Mouse (Mus musculus): ENCODE data around the gene Saxo2.

Saxo2 gene

DNA sequence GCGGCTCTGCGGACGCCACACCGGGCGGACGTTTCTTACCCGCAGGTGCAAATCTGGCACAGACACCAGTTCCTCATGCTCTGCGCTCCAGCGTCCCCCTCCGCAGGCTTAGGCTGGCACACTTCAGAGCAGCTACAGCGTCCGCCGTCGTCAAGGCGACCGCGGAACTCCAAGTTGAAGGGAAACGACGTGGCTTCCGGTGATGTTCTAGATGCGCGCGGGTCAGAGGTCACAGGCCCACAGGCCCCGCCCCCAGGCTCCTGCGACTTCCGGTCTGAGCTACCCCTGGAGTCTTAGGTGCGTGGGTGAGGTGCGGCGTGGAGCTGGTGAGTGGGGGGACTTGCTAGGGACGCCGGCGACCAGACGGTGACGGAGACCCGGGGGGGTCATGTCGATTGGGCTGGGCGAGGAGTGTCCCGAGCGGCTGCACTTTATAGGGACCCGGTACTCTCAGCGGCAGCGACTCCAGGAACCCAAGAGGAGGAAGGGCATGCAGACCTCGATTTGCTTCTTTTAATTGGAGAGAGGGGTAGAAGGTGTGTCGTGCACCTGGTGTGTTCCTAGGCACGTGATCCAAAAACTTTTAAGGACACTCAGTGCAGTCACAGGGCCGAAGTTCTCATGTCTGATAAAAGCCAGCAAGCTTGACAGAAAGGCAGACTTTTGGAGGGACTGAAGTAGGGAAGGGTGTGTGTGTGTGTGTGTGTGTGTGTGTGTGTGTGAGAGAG lies at the start of gene Saxo2, which contains the start of gene Efl1:
Saxo2 (minus strand) TSS at position 176 of the 728 bp plus-strand sequence.
Efl1 (plus strand) TSS at position 262 of the 728 bp plus-strand sequence.
- DNase-seq (ENCODE audit: low read depth, low spot score): peak; percentile 98
- Histone ChIP-seq H3K36me3 (ENCODE audit: control insufficient read depth, insufficient read depth, low read length, poor library complexity, severe bottlenecking) (no peaks in the 10 kb centered on the region), H3K27me3 (ENCODE audit: control insufficient read depth, insufficient read depth, low read length, poor library complexity, severe bottlenecking) (no peaks in the 10 kb centered on the region)

DNA sequence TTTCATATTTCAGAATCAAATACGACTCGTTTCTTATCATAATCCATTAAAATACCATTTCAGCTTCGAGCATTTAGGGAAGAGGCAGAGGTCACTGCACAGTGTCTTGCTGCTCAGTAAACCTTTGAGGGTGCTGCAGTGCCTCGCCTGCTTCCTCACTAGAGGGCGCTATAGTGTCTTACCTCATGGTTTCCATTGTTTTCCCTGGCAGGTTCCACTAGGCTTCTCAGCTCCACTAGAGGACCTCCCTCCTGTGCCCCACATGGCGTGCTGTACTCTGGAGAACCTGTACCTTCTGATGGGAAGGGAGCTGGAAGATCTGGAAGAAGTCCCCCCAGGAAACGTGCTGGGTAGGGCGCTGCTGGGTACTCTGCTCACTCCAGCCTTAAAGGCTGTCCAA lies 49.3 kb upstream of the Saxo2 start:
- Histone ChIP-seq H3K27me3 (ENCODE audit: control insufficient read depth, insufficient read depth, low read length, poor library complexity, severe bottlenecking) (no peaks in the 10 kb centered on the region), H3K36me3 (ENCODE audit: control insufficient read depth, insufficient read depth, low read length, poor library complexity, severe bottlenecking) (peaks cover 4% of the 10 kb centered on the region)
- peak; percentile 56 for DNase-seq (ENCODE audit: low read depth, low spot score)

DNA sequence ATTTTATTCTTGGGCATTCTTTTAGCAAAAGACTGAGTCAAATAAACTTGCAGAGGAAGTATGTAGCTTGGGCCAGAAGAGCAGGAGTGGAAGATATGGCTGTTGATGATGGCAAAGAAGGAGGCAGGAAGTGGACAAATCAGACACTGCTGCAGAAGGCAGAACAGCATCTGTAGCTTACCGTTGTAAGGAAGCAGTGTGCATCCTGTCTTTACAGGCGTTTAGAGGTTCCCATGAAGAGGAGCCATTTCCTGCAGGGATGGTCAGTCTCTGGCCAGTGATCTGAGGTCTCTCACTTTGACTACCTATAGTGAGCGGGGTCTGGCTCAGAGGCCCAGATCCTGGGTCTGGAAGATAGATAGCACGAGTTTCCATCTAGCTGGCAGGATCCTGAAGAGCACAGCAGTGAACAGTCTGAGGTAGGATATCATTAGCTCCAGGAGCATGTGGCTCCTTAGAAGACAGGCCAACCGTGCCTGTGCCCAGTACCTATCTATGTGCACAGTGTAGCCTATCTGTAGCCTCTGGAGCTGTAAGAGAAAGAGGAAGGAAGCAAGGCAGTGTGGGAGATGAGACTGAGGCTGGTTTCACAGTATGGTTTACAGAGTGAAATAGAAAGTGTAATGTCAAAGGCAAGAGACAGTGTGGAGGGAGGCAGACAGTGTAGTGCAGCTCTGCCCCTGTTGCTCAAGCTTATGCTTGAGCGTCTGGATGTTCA lies 42.9 kb upstream of the Saxo2 start:
- peak; percentile 46 for DNase-seq (ENCODE audit: low read depth, low spot score)
- no peaks in the 10 kb centered on the region; the same call in 1 of the 2 replicates for H3K36me3 ChIP-seq (ENCODE audit: control insufficient read depth, insufficient read depth, low read length, poor library complexity, severe bottlenecking)
- no peaks in the 10 kb centered on the region for H3K27me3 ChIP-seq (ENCODE audit: control insufficient read depth, insufficient read depth, low read length, poor library complexity, severe bottlenecking)

DNA sequence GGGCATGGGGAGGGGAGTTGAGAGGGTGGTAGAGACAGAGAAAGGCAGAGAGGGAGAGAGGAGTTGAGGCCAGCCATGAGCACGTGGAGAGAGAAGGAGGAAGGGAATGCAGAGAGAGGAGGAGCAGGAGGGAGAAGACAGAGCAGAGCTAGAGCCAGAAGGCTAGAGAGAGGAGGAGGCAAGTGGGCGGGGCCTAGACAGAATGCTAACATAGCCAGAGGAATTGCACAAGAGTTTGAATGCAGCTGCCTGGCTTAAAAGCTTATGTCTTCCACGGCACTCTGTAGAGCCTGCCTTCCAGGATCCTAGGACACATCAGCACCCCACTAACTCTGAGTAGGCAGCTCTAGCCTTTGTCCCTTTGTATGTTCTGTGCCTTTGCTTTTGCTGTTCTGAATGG lies 40.4 kb upstream of the Saxo2 start:
- Histone ChIP-seq H3K36me3 (ENCODE audit: control insufficient read depth, insufficient read depth, low read length, poor library complexity, severe bottlenecking) (peaks cover 2% of the 10 kb centered on the region), H3K27me3 (ENCODE audit: control insufficient read depth, insufficient read depth, low read length, poor library complexity, severe bottlenecking) (no peaks in the 10 kb centered on the region)
- DNase-seq (ENCODE audit: low read depth, low spot score): no peak

- DNase-seq (ENCODE audit: low read depth, low spot score): no peak
- H3K27me3 ChIP-seq (ENCODE audit: control insufficient read depth, insufficient read depth, low read length, poor library complexity, severe bottlenecking): no peaks in the 10 kb centered on the region
- peaks cover 9% of the 10 kb centered on the region; the same call in 1 of the 2 replicates for H3K36me3 ChIP-seq (ENCODE audit: control insufficient read depth, insufficient read depth, low read length, poor library complexity, severe bottlenecking)
Measured at GRCm38 (mm10) chr7:82679901-82680300, 31.6 kb upstream of the Saxo2 start.

DNA sequence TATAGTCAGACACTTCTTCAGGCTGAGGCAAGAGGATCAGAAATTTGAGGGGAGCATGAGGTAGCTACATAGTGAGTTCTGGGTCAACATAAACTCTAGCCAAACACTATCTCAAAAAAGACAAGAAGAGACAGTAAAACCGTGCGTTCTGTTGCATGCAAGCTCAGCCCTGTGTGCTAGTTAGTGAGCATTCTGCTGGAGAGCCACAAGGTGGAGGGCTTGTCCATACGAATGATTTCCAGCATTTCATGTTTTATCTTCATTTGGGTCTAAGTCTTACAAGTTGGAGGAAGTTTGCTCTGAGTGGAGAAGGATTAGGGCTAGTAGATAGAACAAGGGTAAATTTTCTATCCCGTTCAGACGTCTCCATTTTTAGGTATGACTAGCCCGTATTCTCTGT lies 28.5 kb upstream of the Saxo2 start:
- no peak for DNase-seq (ENCODE audit: low read depth, low spot score)
- H3K36me3 ChIP-seq (ENCODE audit: control insufficient read depth, insufficient read depth, low read length, poor library complexity, severe bottlenecking): peaks cover 4% of the 10 kb centered on the region; the same call in 1 of the 2 replicates
- no peaks in the 10 kb centered on the region for H3K27me3 ChIP-seq (ENCODE audit: control insufficient read depth, insufficient read depth, low read length, poor library complexity, severe bottlenecking)

DNA sequence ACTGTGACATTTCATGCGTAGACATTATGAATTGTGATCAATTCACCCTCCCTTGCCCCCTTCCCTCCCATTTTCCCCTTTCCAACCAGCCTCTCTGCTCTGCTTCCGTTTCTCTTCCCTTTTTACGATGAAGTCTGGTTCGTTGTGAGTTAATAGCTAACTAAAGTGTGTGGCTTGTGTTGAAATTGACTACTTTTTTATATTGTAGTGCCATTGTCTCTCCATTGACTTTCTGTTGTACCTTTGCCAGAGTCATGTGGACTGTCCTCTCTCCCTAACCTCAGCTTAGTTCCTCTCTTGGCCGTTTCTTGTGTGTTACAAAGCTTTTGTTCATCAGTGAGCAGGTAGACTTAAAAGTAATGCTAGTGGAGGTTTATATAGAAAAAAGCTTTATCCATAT lies 27.7 kb upstream of the Saxo2 start:
- DNase-seq (ENCODE audit: low read depth, low spot score): no peak
- H3K27me3 ChIP-seq (ENCODE audit: control insufficient read depth, insufficient read depth, low read length, poor library complexity, severe bottlenecking): no peaks in the 10 kb centered on the region

GRCm38 (mm10) chr7:82664604-82665003 lies 16.3 kb upstream of the Saxo2 start:
- peaks cover 17% of the 10 kb centered on the region for H3K36me3 ChIP-seq (ENCODE audit: control insufficient read depth, insufficient read depth, low read length, poor library complexity, severe bottlenecking)
- no peaks in the 10 kb centered on the region for H3K27me3 ChIP-seq (ENCODE audit: control insufficient read depth, insufficient read depth, low read length, poor library complexity, severe bottlenecking)
- no peak for DNase-seq (ENCODE audit: low read depth, low spot score)

More for the DNA sequence above, 27.7 kb upstream of the Saxo2 start:
- peaks cover 3% of the 10 kb centered on the region; the same call in 1 of the 2 replicates for H3K36me3 ChIP-seq (ENCODE audit: control insufficient read depth, insufficient read depth, low read length, poor library complexity, severe bottlenecking)

- no peaks in the 10 kb centered on the region for H3K36me3 ChIP-seq (ENCODE audit: control insufficient read depth, insufficient read depth, low read length, poor library complexity, severe bottlenecking)
- peak; percentile 54 for DNase-seq (ENCODE audit: low read depth, low spot score)
Measured at GRCm38 (mm10) chr7:82649081-82649445, 735 bp upstream of the Saxo2 start.

GRCm38 (mm10) chr7:82647909-82648308 lies 419 bp downstream of the Saxo2 start:
- DNase-seq (ENCODE audit: low read depth, low spot score): no peak
- Histone ChIP-seq H3K36me3 (ENCODE audit: control insufficient read depth, insufficient read depth, low read length, poor library complexity, severe bottlenecking) (no peaks in the 10 kb centered on the region), H3K27me3 (ENCODE audit: control insufficient read depth, insufficient read depth, low read length, poor library complexity, severe bottlenecking) (no peaks in the 10 kb centered on the region)

More at GRCm38 (mm10) chr7:82649081-82649445, 735 bp upstream of the Saxo2 start:
- no peaks in the 10 kb centered on the region for H3K27me3 ChIP-seq (ENCODE audit: control insufficient read depth, insufficient read depth, low read length, poor library complexity, severe bottlenecking)

- Histone ChIP-seq H3K36me3 (ENCODE audit: control insufficient read depth, insufficient read depth, low read length, poor library complexity, severe bottlenecking) (no peaks in the 10 kb centered on the region), H3K27me3 (ENCODE audit: control insufficient read depth, insufficient read depth, low read length, poor library complexity, severe bottlenecking) (no peaks in the 10 kb centered on the region)
- DNase-seq (ENCODE audit: low read depth, low spot score): peak; percentile 40
Measured at GRCm38 (mm10) chr7:82647183-82647582, 1.1 kb downstream of the Saxo2 start.

DNA sequence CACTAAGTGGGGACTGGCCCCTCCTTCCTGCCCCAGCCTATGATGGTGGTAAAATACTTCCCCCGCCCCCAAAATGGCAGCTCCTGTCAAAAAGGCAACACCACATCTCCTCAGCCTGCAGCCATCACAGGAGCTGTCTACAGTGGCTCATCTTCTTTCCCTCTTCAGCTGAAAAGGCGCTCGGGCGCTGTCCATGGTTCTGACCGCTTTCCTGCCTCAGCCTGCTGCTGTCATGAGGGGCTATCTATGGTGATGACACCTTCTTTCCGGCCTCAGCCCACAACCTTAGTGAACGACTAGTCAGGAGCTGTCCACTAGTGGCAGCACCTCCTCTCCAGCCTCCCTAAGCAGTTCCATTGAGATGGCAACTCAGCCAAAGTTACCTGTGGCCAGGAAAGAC lies 23.0 kb downstream of the Saxo2 start:
- Histone ChIP-seq H3K36me3 (ENCODE audit: control insufficient read depth, insufficient read depth, low read length, poor library complexity, severe bottlenecking) (no peaks in the 10 kb centered on the region), H3K27me3 (ENCODE audit: control insufficient read depth, insufficient read depth, low read length, poor library complexity, severe bottlenecking) (no peaks in the 10 kb centered on the region; the same call in 1 of the 2 replicates)
- DNase-seq (ENCODE audit: low read depth, low spot score): peak; percentile 53

DNA sequence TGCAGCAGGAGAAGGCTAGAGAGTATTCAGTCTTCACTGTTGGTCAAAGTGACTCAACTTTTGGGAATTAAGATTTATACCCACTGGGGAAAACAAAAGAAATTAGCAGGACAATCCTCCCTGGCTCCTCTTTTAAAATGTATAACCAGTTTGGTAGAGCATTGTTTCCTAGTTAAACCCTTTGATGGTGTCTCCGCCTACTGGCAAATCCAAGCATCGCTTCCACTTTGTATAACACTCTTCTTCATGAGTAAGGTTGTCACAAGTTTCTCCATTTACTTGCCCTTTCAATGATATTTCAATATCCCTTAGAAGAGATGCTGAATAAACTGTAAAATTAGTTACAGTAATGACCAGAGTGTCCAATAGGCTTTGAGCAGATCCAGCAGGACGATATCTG lies 38.7 kb downstream of the Saxo2 start:
- no peaks in the 10 kb centered on the region for H3K36me3 ChIP-seq (ENCODE audit: control insufficient read depth, insufficient read depth, low read length, poor library complexity, severe bottlenecking)
- no peak for DNase-seq (ENCODE audit: low read depth, low spot score)
- no peaks in the 10 kb centered on the region for H3K27me3 ChIP-seq (ENCODE audit: control insufficient read depth, insufficient read depth, low read length, poor library complexity, severe bottlenecking)

- DNase-seq (ENCODE audit: low read depth, low spot score): no peak
- Histone ChIP-seq H3K36me3 (ENCODE audit: control insufficient read depth, insufficient read depth, low read length, poor library complexity, severe bottlenecking) (no peaks in the 10 kb centered on the region), H3K27me3 (ENCODE audit: control insufficient read depth, insufficient read depth, low read length, poor library complexity, severe bottlenecking) (no peaks in the 10 kb centered on the region)
Measured at GRCm38 (mm10) chr7:82605425-82605824, 42.9 kb downstream of the Saxo2 start.

DNA sequence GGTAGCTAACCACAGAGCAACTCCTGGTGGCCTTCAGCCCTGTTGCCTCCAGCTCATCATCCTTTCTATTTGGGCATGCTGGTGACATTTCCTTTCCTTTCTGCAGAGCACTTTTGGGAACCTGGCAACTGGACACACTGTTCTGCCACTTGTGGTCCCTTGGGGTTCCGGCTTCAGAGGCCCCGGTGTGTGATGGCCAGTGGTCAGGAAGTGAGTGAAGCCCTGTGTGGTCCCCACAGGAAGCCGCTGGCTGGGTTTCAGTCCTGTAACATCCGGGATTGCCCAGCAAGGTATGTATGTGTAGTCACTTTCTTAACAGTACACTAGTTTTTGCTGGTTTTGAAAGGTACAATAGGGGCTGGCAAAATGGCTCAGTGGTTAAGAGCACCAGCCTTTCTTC lies 46.3 kb downstream of the Saxo2 start:
- no peak for DNase-seq (ENCODE audit: low read depth, low spot score)
- H3K27me3 ChIP-seq (ENCODE audit: control insufficient read depth, insufficient read depth, low read length, poor library complexity, severe bottlenecking): no peaks in the 10 kb centered on the region
- no peaks in the 10 kb centered on the region for H3K36me3 ChIP-seq (ENCODE audit: control insufficient read depth, insufficient read depth, low read length, poor library complexity, severe bottlenecking)

All from splenic B cell, adult 2 months (primary cell).